Mouse (Mus musculus) left cerebral cortex, postnatal 25 days (tissue): Measurements from ENCODE around the gene Nfib. TPM values are rescaled to one million over a fixed set of nuclear protein-coding genes. Genes with fewer than 3 reads are reported as not detected.
A peak's percentile ranks its signal among the peaks of the same experiment; 100 is the strongest.

Experiments used
- DNase-seq, 2 experiments: peaks; one replicate each; pipeline ENCODE4 v3.0.0; 2022; ENCODE audit warnings: low spot score in 2 of 2, mixed read lengths in 1 of 2
- intact Hi-C: fragments of 180-260 bp; cut with DNase I; formaldehyde crosslinking; loops from one replicate; pipeline ENCODE4 v1.15.1; 2025
- total RNA-seq, 2 experiments: library from RNA; stranded (reverse); gene quantifications; 2 replicates each; pipeline ENCODE4 v1.2.3; 2021

The Nfib gene
- total RNA-seq, 2 experiments from 2014 or later: 83.6 to 91.1 TPM

DNA sequence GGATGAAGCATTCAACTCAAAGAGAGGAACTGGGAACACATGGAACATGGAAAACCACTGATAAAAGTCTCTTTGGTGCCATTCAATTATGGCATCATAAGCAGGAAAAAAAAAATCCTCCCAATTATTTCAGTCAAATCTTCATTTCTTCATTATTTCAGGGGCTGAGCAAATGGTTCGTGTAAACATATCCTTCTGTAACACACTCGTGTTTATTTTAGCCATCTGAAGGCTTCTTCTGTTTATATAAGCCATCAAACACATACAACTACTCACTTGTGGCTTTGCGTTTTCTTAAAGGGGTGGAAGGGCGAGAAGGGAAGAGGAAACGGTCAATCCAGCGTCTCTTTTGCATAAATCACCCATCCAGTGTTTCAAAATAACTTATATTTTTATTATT, 399.5 kb downstream of the Nfib start:
- intact Hi-C loops: no loop called here

DNA sequence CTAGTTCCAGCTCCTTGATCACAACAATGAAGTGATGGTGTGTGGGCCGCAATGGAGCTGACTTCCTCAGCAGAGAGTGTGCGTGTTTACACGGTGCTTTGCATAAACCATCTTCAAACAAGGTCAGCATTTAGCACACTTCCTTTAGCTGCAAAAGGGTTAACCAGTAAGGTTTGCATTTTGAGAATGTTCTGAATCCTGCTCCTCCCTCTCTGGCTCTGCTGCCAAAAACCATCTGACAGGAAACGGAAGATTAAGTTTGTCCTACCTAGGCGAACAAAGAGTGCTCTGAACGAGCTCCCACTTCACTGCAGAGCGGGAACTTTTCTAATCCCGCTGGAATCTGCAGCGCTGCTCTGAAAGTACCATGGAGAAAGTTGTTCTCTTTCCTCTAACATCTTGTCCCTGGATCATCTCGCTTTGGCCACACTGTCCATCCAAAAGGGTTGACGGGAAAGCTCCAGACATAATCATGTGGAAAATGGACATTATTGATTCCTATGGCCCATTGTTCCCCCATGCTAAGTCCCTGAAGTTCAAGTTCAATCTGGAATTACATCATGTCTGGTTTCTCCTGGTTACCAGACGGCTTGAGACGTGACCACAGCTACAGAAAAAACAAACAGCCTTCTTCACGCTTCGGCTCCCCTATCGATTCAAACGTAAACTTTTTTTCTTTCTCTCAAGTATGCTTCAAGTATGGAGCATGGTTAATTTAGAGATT, 401.2 kb downstream of the Nfib start:
- DNase-seq: peak in 1 of 2 experiments; percentile 27
- intact Hi-C loops: no loop called here

More for the DNA sequence above, 399.5 kb downstream of the Nfib start:
- no peak for DNase-seq

DNA sequence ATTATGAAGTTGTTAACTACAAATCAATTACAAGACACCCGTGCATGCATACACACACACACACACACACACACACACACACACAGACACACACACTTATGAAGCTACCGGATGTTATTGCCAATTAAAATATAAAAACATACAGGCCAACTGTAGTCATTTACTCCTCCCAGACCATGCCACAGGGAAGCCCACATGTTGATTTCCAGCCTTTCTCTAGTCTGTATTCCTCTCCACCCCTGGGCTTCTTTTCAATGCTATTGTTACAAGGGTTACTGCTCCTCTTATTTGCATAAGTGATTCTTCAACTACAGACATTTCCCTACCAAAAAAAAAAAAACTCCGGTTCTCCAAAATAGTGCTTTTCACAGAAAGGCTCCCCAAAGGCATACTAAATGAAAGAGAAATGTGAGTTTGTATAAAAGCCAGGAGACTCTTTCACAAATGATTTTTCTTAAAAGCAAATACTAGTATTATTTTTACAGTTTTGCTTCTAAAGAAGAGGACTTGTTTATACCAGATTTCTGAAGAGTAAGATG, 402.1 kb downstream of the Nfib start:
- DNase-seq: no peak
- intact Hi-C loops: no loop called here

DNA sequence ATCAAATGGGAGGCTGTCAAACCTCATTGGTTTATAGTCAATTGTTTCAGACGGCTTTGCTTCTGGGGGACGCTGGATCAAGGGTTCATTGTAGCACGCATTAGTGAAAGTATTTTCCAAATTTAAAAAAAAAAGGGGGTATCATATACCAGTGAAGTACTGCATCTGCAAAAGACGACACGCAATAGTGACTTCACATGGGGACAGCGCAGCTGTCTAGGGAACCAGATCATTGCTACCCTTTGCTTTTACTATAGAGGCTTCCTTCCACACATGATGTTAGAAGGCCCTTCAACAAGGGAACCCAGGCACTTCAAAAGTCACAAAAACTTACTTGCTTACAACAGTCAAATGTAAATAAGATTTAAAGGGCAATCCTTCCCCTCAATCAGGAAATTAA, 402.6 kb downstream of the Nfib start:
- intact Hi-C loops: no loop called here
- no peak for DNase-seq

DNA sequence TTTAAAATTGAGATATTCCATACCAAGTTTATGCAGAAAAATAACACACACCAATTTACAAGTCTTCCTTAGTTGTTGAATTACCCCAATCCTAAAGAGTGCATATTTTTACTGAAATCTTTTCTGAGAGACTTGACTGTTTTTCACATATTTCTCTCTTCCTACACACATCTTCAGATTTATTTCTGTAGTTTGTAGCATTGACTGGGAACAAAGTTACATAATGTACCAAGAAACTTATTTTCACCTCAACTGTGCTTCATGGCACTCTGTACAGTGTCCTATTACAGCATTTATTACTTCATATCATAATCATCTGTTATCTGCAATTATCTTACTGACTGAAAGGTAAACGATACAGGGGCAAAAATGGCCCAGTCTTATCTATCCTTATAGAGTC, 406.9 kb downstream of the Nfib start:
- intact Hi-C loops: loop anchor here (2.0 to 10.0 kb wide), 3 partner anchors 204 to 736 kb away; no protein-coding TSS in a partner anchor
- peak in 1 of 2 experiments; percentile 60 for DNase-seq

DNA sequence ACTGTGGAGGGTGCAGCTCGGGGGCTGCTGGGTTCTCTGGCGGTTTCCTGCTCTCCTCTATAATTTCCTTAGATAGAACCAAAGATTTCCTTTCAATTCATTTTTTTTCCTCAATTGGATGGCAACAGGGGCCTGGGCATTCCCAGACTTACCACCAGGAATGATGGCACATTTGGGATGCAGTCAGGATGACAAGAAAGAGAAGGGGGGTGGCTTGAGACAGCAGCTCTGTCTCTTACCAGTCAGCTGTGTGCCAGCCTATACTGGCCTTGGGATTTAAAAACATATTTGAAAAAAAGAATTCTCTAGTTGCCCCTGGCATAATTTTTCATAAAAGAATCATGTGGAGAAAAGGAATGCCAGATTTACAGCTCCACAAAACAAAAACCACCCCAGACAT, 408.0 kb downstream of the Nfib start:
- no peak for DNase-seq
- intact Hi-C loops: loop anchor here (5.0 to 10.0 kb wide), 2 partner anchors 203 to 735 kb away; no protein-coding TSS in a partner anchor

DNA sequence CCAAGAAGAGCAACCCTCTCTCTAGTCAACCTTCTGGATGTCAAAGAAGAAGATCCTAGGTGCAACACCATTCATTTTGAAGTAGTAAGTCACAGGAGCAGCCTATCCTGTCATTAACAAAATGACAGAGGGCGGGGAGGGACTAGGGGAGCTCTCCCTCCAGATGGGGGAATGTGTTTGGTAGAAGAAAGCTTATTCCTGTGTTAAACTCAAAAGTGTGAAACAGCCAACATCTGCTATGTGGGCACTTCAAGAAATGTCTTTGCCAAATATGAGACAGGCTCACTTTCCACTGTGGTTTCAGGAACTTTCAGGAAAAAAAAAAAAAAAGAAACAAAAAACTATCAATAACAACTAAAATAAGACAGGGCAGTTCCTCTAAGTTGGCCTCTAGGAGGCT, 411.5 kb downstream of the Nfib start:
- intact Hi-C loops: loop anchor here (10.0 kb wide), 1 partner anchor 199 kb away; no protein-coding TSS in a partner anchor
- peak in 1 of 2 experiments; percentile 91 for DNase-seq

DNA sequence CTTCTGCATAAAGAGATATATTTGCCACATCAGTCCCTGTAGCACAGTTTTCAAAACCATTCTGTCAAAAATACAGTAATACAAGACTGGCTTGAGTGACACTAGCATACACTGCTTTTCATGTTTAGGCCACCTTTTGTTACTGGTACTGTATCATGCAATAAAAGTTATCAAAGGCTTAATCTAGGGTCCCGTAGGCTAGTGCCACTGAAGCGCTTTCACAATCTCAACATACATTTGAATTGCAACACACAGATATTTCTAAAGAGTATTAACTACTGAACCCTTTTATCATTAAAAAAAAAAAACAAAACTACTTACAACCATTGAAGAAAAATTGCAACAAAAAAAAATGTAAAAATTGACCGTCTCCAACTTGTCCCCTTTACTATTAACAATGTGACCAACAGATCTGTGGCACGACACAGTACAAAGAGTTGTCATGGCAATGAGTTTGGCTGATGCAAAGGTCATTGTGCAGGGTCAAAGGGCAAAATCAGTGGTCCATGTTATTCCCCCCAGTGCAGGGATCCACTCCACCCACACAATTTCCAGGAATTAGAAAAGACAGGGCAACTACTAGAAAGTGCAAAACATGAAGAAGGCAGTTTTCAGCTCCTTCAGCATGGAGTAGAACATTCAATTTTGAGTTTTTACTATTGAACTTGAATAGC, 414.2 kb downstream of the Nfib start:
- intact Hi-C loops: loop anchor here (10.0 kb wide), 1 partner anchor 197 kb away; no protein-coding TSS in a partner anchor
- DNase-seq: no peak

DNA sequence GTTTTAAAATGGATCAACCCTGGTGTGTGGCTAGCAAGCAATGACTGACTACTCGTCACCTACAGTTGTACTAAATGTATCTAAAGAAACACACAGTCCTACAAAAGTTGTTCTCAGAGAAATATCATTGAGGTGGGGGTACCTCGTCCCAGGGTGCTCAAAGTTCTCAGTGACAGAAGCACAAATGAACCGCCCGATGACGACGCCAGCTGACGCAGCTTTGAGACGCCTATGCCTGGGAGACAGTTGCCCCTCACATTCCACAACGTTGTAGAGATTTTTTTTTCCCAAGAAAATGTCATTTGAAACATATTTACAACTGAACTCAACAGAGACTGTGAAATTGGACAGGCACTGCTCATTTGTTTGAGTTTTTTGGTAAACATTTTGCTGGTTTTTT, 414.9 kb downstream of the Nfib start:
- no peak for DNase-seq
- intact Hi-C loops: loop anchor here (10.0 kb wide), 1 partner anchor 196 kb away; no protein-coding TSS in a partner anchor

DNA sequence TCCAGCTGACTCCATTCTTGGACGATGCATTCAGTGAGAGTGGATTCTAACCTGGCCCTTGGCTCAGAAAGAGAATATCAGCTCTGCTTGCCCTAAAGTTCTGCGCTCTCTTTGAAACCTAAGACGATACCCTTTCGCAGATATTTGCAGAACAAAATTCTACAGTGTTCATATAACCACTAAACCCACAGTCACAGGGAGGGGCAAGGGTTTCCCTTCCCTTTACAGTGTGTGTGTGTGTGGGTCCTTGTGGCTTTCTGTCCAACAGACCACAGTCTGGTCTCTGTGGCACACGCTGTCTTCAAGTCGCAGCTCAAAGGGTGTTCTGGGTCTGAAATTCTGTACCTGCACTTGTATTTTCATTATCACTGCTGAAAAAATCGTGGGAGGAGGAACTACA, 416.0 kb downstream of the Nfib start:
- intact Hi-C loops: no loop called here

DNA sequence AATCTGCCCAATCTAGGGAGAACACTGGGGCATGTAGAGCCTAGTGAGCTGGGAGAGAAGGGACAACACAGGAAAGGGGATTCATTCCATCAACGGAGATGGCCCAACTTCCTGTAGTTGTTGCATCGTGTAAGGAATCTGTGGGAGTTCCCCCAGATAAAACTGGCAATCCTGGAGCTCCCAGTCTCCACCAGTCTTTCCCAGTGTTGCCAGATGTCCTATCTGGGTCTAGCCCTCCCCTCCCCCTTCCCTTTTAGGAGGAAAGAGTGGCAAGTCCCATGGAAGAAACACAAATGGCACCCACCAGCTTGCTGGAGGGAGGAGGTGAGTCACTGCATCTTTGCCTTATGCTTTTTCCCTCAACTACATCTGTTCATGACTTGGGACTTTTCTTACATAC, 417.4 kb downstream of the Nfib start:
- intact Hi-C loops: no loop called here
- peak in 1 of 2 experiments; percentile 80 for DNase-seq

More for the DNA sequence above, 416.0 kb downstream of the Nfib start:
- no peak for DNase-seq

DNA sequence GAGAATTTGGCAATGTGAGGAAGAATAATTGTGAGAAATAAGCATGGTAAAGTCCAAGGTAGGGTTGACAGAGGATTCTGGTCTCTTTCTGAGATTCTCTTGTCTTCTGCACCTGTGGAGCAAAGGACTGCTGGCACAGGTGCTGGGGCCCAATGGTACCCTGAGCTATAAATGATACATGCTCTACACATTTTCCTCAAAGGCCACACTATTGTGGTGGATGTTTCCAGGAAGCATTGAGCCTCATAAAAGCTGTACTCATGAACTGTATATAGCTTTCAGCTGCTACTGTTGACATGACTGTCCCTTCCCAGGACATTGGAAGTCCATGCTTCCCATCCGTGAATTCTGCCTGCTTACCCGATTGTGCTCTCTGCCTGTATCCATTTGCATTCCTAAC, 418.1 kb downstream of the Nfib start:
- no peak for DNase-seq
- intact Hi-C loops: no loop called here

DNA sequence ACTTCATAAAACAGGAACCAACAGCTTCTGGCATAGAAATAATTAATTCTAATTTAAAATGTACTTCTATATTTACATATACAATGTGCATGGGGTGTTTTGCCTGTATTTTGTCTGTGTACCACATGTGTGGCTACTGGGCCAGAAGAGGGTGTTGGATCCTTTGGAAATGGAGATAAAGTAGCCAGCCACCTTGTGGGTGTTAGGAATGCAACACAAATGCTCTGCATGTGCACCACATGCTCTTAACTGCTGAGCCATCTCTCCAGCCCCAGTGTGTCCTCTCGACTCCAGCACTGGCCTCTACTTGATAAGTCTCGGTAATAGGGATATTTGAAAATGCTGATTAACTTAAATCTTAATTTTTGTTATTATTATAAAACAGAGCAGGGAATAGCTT, 418.6 kb downstream of the Nfib start:
- DNase-seq: no peak
- intact Hi-C loops: no loop called here

DNA sequence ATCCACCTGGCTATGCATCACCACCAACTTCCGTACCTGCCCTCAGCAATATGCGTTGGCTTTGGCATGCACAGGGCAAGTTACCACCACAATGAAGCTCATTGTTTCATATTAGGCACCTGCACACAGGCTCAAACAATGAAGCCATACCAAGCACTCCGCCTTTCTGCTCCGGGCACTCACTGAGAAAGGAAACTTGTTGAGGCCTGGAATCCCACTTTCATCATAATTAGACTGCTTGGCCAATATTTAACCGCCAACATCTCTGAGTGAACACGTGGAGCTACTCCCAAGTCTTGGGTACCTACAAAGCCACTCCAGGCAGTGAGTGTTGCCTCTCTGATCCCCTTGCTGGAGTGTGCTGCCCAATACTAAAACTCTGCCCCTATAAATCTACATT, 422.0 kb downstream of the Nfib start:
- DNase-seq: no peak
- intact Hi-C loops: no loop called here

DNA sequence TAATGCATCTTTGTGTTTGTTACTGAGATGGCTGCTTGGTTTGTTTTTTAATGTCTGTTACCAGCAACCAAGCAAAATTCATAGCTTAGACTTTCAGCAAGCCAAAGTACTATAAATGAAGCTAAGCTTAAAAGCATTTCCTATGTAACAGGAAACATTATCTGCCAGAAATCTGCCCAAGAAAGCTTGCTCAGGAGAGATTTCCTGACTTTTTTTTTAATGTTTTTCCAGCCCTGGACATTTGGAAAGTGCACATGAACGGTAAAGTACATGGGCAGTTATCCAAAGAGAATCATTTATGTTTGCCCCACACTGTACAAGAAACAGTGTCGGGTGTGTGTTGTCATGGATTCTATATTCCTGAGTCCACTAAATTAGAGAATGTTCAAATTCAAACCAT, 429.6 kb downstream of the Nfib start:
- intact Hi-C loops: no loop called here

DNA sequence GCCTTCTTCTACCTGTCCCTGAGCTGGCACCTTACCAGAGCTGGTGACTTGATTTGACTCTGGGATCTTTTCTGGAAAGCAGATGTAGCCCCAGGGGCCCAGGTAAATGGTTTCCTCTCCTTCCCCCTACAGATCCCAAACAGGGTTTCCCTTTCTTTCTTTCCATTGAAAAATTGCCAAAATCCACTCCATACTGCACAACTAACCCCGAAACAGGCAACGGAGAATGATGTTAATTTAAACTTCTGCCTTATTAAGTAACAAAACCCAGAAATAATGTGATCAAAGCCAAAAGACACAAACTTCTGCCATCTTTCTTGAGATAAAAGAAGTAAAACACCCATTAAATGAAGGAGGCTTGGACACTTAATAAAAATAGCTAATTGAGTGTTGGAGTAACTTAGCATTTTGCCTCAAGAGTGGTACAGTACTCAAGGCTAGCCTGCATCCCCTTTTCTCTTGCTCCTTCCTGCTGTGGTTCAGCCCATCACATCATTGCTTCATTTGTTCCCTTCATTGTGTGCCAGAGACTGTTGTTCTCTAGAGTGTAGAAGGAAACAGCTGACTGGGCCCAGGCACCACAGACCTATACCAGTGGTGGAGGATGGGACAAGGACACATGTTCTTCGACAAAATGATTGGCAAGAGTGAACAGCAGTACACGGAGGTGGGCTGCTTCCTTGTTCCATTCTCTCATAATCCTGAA, 432.3 kb downstream of the Nfib start:
- intact Hi-C loops: no loop called here
- DNase-seq: no peak

More for the DNA sequence above, 429.6 kb downstream of the Nfib start:
- DNase-seq: no peak

DNA sequence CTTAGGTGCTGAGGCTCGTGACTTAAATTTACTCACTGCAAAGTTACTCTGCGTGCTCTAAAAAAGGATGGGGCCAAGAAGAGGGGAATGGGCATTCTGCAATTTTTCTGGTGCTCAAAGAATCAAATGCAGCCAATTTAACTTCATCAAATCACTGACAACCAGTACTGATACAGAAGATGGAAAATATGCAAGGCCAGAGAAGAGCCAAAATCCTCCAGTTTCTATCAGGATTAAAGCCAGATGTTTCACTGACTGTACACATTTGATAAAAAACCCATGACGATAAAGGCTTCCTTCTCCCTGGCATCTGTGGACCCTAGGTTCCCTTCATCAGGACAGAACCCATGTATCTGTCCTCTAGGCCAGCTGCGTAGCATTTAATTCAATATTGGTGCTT, 433.5 kb downstream of the Nfib start:
- no peak for DNase-seq
- intact Hi-C loops: no loop called here

DNA sequence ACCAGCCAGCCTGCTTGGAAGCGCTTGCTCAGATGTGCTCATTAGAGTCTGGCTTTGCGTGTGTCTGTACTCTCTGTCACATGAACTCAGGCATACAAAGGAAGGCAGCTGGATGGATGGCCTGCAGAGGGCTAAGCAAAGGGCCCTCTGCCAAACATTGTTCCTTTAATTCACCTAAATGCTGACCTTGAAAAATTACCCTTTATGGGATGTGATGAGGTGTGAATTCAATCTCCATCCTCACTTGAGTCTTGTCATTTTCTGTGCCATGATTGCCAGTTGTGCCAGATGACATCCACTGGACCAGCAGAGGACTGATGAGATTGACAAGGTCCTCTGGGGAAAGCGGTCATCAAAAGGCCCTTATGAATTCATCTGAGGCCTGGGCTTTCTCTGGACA, 434.0 kb downstream of the Nfib start:
- intact Hi-C loops: no loop called here
- DNase-seq: no peak

DNA sequence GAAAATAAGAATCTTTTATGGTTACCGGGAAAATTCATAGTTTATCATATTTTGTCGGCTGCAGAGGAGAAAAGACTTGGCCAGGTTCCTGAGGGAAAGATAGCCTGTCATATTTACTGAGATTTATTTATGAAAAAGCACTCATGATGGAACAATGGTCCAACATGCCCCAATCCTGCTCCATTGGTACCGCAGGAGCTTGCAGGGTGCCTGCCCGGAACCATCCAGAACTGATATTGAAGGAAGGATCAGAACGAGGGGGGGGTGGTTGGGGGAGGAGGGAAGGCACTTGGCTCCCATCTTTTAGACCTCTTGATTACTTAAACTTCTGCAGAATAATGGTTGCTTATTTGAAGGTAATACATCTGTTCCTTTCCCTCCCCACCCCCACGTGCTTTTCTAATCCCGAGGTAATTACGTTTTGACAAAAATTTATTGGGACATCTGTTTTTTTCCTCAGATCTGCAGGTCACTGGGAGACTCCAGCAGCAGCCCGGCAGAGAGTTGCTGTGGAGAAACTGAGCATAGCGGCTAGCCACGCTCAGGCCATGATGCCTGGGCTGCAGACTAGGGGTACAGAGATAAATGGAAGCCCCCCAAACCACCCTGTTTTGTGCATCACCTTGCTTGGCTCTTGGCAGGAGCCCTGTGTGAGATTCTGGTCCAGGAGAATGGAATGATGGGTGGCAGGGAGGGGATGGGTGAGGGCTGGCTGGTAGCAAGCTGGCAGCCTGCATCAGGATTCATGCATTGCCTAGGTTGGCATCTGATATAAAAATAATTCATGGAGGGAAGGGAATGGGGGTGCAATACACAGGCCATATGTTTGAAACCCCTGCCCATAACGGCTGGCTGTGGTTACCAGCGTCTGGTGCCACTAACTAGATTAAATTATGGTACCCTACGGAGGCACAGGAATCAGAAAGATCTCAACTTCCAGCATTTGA, 437.4 kb downstream of the Nfib start:
- intact Hi-C loops: no loop called here

More for the DNA sequence above, 437.4 kb downstream of the Nfib start:
- no peak for DNase-seq
